Mouse (Mus musculus) lung, postnatal 4 days (tissue): ENCODE measurements at regions not wholly inside any gene's neighbourhood (a gene's known extent, or its start where the extent isn't known, plus 50 kb on each side); places are given as distances from the start of the nearest gene placed in this dataset.
A peak's percentile ranks its signal among the peaks of the same experiment; 100 is the strongest.
"Not testable (repeated sequence)": the region's sequence is repeated elsewhere in the genome, so short reads cannot be mapped to it uniquely, and the experiment has no call there.

Experiments
- DNase-seq, 2 experiments: peaks; one replicate each; pipeline ENCODE4 v3.0.0; 2021

DNA sequence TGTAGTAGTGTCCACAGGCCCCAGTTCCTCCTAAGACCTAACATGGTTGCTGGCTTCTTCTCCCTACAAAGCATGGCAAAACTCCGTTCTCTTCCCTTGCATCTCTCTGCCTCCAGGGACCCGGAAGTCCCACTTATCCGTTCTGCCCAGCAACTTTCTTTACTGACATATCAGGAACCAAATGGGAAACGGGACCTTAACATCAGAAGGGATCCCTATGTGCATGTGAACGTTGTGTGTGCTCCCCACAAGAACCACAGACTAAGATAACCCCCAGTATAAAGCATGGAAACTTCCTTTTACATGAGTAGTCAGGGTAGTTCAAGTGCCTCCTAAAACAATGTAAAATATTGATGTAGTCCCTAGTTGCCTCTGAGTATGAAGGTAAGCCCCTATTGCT lies 61.6 kb downstream of the Zxdb start:
- DNase-seq = no peak

DNA sequence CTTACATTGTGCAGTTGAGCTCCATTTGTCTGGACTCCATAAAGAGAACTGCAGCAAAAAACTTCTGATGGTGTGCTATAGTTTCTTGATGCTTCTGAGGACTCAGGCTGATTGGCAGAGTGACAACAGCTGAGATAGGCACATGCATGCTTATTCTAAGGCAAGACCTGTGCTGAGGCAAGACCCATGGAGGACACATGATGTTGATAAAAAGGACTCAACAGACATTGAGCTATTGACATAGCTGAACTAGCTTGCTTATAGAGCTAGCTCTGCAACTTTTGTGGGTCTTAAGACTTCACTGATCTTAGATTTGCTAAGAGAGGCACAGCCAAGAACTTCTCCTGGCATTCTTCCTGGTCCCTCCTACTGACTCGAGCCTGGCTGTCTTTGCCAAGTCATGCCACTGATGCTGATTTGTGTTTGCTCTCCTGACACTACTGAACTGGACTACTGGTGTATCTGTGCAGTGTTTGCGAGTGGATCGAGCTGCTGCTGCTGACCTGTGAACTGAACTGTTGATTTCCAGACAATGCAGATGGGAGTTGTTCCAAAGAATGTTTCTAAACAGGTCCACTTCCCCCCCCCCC lies 64.1 kb downstream of the Zxdb start:
- no peak for DNase-seq

DNA sequence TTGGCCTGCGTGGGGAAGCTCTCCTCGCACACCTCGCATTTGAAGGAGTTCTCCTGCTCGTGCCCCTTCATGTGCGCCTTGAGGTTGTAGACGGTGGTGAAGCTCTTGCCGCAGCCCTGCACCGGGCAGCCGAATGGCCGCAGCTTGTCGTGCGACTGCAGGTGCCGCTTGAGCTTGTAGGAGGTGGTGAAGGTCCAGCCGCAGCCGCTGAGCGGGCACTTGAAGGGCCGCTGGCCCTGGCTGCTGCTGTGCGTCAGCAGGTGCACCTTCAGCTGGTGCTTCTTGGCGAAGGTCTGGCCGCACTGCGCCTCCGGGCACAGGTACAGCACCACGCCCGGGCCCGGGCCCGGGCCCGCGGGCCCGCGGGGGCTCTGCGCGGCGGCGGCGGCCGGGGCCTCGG lies 72.5 kb downstream of the Zxdb start:
- not testable (repeated sequence) for DNase-seq

DNA sequence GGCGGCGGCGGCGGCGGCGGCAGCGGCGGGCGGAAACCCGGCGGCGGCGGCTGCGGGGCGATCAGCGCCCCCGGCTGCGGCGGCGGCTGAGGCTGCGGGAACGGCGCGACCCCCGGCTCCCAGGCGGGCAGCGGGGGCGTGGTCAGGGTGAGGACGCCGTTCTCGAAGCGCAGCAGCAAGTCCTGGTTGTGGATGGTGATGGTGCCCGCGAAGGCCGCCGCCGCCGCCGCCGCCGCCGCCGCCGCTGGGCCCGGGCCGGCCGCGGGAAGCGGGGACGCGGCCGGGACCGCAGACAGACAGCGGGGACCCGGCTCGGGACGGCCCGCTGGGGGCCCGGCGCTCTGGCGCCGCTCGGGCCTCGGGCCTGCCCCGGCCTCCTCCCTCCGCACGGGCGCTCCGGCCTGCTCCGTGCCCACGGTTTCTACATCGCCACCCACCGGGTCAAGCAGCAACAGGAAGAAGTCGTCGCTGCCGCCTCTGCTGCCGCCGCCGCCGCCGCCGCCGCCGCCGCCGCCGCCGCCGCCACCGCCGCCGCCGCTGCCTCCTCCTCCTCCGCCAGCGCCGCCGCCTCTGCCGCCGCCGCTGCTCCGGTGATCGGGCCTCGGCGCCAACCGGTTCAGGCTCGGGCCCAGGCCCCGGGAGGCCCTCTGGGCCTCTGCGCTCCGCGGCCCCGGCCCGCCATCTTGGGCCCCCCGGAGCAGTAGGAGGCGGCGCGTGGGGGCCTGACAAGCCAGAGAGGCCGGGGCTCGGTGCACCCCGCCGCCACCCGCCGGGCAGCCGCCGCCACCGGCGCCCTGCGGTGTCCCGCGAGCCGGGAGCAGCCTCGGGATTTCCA lies 73.2 kb downstream of the Zxdb start:
- not testable (repeated sequence) for DNase-seq

DNA sequence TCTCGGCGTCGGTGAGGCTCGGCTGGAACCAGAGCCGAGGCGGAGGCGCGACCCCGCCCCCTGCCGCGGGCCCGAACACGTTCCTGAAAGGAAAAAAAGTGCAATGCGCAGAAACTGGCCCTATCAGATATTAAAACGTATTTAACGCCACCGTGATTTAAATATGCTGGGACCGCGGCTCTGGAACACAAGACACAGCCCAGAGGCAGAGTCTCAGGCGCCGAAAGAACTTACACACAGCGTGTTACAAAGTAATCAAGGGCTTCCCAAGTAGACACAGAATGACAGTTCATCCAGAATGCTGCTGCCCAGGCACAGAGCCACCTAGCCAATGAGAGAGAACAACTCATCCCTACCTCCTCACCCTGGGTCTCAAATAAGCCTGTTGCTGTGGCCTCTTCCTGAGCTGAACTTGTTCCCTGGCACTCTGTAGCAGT lies 73.8 kb downstream of the Zxdb start:
- DNase-seq = not testable (repeated sequence)

DNA sequence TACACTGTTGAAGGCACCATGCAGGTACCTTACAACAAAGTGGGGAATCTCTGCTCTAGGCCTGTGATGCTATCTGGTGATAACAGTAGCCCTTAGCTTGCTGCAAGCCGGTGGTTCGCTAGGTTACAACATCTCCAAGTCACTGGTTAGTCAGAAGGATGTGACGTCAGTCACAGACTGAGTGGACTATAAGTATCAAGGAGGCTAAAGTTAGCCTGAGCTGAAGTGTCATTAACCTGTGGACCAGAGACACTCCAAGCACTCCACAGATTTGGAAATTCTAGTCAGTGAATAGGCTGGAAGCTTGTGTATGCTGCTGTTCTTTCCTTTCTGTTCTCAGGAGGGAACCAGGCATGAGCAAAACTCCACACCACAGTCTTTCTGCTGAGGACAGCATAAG lies 88.4 kb downstream of the Zxdb start:
- not testable (repeated sequence) for DNase-seq

DNA sequence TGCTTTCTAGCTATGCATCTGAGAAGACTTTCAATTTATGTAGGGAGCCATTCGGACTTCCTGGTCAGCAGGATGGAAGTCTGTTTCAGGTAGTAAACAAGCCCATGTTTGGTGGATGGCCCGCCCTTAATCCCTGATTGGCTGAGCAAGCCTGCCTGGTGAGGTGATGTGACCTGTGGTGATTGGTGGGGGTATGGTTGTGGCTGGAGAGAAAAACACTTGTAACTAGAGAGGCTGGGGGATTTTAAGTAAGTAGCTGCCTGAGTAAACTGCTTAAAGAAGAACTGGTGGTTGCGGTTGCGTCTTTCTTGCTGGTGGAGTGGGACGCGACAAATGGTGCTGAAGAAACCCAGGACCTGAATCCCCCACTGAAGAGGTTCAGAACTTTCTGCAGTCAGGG lies 103.2 kb downstream of the Zxdb start:
- DNase-seq = not testable (repeated sequence)

DNA sequence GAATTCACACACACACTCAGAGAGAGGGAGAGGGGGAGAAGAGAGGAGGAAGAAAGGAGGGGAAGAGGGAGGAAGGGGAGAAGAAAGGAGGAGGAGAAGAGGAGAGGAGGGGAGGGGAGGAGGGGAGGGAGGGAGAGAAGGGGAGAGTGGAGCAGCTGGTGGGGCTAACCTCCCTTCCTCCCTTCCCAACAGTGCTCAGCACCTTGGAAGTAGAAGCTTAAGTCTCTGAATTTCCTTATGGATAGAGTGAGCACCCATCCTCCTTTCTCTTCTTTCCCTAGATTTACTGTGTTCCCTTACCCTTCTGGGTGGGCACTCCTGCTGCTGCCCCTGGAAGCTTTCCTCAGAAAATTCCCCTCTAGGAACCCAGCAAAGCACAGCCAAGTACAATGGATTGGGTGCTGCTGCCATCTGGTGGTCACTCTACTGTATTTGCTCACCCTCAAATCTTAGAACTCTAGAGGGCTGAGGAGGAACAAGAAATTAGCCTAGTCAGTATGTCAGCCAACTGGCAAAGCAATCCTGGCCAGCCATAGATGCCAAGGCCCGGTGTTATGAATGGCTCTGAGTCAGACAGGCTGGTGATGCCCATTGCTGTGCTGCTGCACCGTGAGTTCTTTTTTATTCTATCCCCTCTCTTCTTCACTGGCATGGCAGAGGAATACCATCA lies 119.9 kb downstream of the Zxdb start:
- DNase-seq = not testable (repeated sequence)

DNA sequence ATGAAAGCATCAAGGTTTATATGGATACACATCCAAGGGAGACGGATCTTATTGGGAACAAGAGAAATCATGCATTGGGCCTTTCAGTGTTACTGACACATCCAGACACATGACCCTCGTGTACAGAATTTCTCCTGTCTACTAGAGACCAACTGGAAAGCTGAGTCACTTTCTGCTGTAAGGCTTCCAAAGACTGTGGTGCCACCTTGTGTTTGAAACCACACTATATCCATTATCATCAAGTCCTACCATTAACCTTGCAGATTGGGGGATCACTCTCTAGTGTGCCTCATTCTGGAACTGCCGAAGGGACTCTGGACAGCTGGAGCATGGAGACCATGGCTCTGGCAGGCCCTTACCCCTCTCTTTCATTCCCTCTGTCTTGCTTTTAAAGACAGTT lies 125.2 kb downstream of the Zxdb start:
- not testable (repeated sequence) for DNase-seq

DNA sequence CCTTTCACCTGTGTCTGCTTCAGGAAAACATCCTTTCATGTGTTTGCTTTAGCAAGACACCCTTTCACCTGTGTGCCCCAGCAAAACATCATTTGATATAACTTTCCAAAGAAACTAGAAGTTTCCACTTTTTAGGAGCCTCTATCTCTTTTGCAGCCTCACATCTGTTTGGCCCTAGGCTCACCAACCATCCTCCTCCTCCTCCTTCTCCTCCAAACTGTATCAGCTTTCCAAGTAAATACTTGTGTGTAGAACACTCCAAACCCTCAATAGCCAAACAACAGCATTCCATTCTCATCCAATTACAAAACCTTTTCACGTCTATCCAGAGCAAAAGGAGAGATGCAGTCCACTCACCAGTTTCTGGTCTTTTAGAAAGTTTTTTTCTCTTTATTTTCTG lies 133.1 kb downstream of the Zxdb start:
- no peak for DNase-seq

DNA sequence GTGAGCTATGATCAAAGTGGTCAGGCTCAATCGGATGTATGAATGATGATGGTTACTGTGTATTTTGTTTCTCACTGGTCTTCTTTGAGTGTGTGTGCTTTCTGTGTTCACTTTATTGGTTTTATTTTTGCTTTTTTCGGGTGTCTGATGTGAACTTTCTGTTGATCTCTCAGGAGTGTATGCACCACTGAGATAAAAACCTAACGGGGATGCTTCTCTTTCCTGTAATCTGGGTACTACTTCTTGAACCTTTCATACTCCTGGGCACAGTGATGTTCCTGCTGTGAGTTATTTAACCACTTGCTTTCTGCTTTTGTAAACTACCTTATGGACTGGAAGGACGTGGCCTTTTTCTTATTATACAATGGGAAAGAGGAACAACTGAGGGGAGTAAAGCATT lies 133.6 kb downstream of the Zxdb start:
- DNase-seq = no peak

DNA sequence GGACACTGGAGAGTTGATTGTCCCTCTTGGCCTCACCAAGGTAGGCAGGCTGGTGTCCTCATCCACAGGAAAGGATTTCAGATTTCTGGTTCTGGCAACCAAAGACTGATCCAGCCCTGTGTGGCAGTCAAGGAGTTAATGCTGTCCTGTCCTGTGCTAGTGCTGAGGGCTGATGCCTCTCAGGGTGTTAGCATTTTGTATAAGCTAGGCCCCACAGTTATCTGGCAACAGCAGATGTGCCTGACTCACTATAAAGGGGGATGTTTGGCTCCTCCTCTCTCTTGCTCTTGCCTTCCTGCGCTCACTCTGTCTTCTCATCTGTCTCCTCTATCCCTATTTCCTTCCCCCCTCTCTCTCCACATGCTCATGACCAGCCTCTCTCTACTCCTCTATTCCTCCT lies 138.8 kb downstream of the Zxdb start:
- DNase-seq = no peak

DNA sequence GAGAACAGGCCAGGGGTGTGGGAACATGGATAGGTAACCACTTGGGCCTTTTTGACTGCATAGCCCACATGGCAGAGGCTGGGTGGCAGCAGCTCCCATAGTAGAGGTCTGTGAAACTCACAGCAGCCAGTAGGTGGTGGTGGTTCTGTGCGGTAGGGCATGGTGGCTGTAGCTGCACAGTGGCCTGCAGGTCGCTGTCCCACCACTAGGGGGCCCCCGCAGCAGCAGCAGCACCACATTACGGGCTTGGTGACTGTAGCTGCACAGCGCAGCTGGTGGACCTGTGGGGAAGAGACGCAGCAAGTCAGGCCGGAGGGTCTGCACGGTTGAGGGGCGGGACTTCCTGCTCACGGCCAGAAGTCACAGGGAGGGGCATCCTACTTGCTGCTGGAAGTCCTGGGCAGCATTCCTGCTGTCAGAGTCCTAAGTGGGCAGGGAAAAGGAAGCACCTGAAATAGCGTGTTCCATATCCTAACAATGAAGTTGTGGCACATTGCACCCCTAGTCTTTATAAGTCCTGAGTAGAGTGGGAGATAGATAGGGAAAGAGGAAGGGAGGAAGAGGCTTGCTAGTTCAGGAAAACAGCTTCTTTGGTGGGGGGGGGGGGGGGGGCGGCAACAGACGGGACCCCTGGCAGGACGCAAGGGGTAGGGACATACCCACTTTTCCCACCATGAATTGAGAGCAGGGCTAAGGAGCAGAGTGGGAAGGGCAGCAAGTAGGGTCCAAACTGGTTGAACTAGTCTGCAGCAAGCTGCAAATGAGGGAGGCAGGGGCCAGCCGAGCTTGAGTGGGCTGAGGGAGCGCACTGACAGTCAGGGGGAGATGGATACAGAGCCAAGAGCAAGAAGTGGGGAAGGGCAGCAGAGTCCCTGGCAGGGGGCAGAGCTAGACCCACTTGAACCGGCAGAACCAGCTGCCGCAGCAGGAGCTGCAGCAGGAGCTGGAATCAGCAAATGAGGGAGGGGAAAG lies 141.4 kb downstream of the Zxdb start:
- DNase-seq = peak; percentile 93 to 95

DNA sequence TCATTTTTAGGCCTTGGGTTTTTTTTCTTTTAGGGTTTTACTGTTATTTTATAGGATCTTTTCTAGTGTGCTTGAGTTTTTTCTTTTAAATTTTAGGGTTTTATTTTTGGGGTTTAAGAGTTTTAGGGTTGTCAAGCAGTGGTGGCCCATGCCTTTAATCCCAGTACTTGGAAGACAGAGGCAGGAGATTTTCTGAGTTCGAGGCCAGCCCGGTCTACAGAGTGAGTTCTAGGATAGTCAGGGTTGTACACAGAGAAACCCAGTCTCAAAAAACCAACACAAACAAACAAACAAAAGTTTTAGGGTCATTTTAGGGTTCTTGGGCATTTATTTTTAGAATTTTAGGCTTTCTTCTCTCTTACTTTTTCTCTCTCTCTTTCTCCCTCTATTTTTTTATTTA lies 142.9 kb downstream of the Spin4 start:
- DNase-seq = not testable (repeated sequence)
